Comparison of ENCODE assay signal across 9 mouse cellular contexts in genomic region chr4:118289960-118290415, GRCm38 (mm10). TPM values are rescaled to one million over a fixed set of nuclear protein-coding genes. Genes with fewer than 3 reads are reported as not detected.
A peak's percentile ranks its signal among the peaks of the same experiment; 100 is the strongest.
DNase-seq lines count a peak whose midpoint lies in the region; ATAC-seq and TF ChIP-seq lines count a peak whose summit lies in the region.
"Had no signal": no experiment of that assay in that cellular context is flagged by ENCODE, and none has a peak within 500 bp of the region (broad histone marks: within the 10 kb centered on the region; RNA-seq: fewer than 3 reads in every experiment).

No protein-coding gene starts in this region.

- H3K4me1 ChIP-seq in heart, embryonic 11.5 days (ENCODE audit: control insufficient read depth, insufficient read depth, low read length), result peaks cover 20% of the 10 kb centered on the region
- H3K4me1 ChIP-seq in hindbrain, embryonic 16.5 days (ENCODE audit: control insufficient read depth, insufficient read depth, low read depth, low read length), result peaks cover 21% of the 10 kb centered on the region
- H3K4me1 ChIP-seq in lung, embryonic 15.5 days, result peaks cover 38% of the 10 kb centered on the region
- peaks cover 2% of the 10 kb centered on the region; the same call in 1 of the 2 replicates for H3K4me1 ChIP-seq in stomach, postnatal 0 days (replicated peaks; ENCODE audit: control insufficient read depth, insufficient read depth)

- no peak for ATAC-seq in heart, embryonic 11.5 days (replicated peaks; ENCODE audit: insufficient number of reproducible peaks, low FRiP score, low TSS enrichment)
- ATAC-seq in hindbrain, embryonic 16.5 days, result no peak; the same call in none of the 2 replicates
- peak; percentile 27; the same call in 1 of the 2 replicates for ATAC-seq in lung, embryonic 15.5 days (ENCODE audit: borderline replicate concordance, extremely low read depth, low FRiP score, low TSS enrichment)
- ATAC-seq in stomach, postnatal 0 days (ENCODE audit: low FRiP score, low TSS enrichment), result peak; percentile 3; the same call in 1 of the 2 replicates
- ATAC-seq: Patski had no signal

- H3K27ac ChIP-seq in heart, embryonic 11.5 days (ENCODE audit: low read depth, low read length), result peak overlapping the region; percentile 81
- H3K27ac ChIP-seq in hindbrain, embryonic 16.5 days (ENCODE audit: low read depth, low read length), result peak overlapping the region; percentile 91
- peak overlapping the region; percentile 92 for H3K27ac ChIP-seq in lung, embryonic 15.5 days
- H3K27ac ChIP-seq in stomach, postnatal 0 days (replicated peaks), result peak overlapping the region; percentile 92

- H3K4me2 ChIP-seq in heart, embryonic 11.5 days, result peak overlapping the region; percentile 83
- peak overlapping the region; percentile 90 for H3K4me2 ChIP-seq in hindbrain, embryonic 16.5 days (ENCODE audit: low read length)
- peak overlapping the region; percentile 75 for H3K4me2 ChIP-seq in lung, embryonic 15.5 days
- H3K4me2 ChIP-seq in stomach, postnatal 0 days (replicated peaks; ENCODE audit: low read depth), result peak overlapping the region; percentile 89

- no peaks in the 10 kb centered on the region for H3K27me3 ChIP-seq in heart, embryonic 11.5 days (ENCODE audit: control insufficient read depth, insufficient read depth, low read length)
- H3K27me3 ChIP-seq in hindbrain, embryonic 16.5 days (replicated peaks; ENCODE audit: control insufficient read depth, insufficient read depth, low read length), result no peaks in the 10 kb centered on the region
- H3K27me3 ChIP-seq in lung, embryonic 15.5 days, result no peaks in the 10 kb centered on the region
- no peaks in the 10 kb centered on the region for H3K27me3 ChIP-seq in stomach, postnatal 0 days (ENCODE audit: control insufficient read depth, insufficient read depth, low read length)
- H3K27me3 ChIP-seq: Patski had no signal

- DNase-seq in heart, postnatal 10 days, result no peak
- DNase-seq in embryo, embryonic 11 days, result peak; percentile 73
- no peak for DNase-seq in stomach, postnatal 0 days (ENCODE audit: low spot score)
- no peak for DNase-seq in B cell, adult 2 months
- DNase-seq in layer of hippocampus, adult 11-12 months (ENCODE audit: low spot score), result no peak

- H3K36me3 ChIP-seq in heart, embryonic 11.5 days (ENCODE audit: control insufficient read depth, insufficient read depth, low read length), result no peaks in the 10 kb centered on the region
- no peaks in the 10 kb centered on the region for H3K36me3 ChIP-seq in hindbrain, embryonic 16.5 days (ENCODE audit: control insufficient read depth, insufficient read depth, low read length)
- no peaks in the 10 kb centered on the region for H3K36me3 ChIP-seq in lung, embryonic 15.5 days
- no peaks in the 10 kb centered on the region for H3K36me3 ChIP-seq in stomach, postnatal 0 days (ENCODE audit: control insufficient read depth, insufficient read depth, low read length)

- H3K9me3 ChIP-seq in heart, embryonic 11.5 days (replicated peaks; ENCODE audit: control insufficient read depth, low read length), result no peaks in the 10 kb centered on the region
- no peaks in the 10 kb centered on the region for H3K9me3 ChIP-seq in hindbrain, embryonic 16.5 days (ENCODE audit: control insufficient read depth, low read length)
- H3K9me3 ChIP-seq in lung, embryonic 15.5 days, result no peaks in the 10 kb centered on the region
- H3K9me3 ChIP-seq in stomach, postnatal 0 days (ENCODE audit: control insufficient read depth, low read length), result no peaks in the 10 kb centered on the region

- no peak for TF ChIP-seq CTCF in stomach, postnatal 0 days (IDR thresholded peaks at IDR 0.05; ENCODE audit: low read depth)

- 2% methylated on average over 12 of the region's 12 CpGs for WGBS in heart, embryonic 11.5 days (ENCODE audit: insufficient replicate concordance)
- WGBS in hindbrain, embryonic 16.5 days, result 1% methylated on average over 12 of the region's 12 CpGs
- under 1% methylated on average over 12 of the region's 12 CpGs for WGBS in lung, embryonic 15.5 days
- WGBS in stomach, postnatal 0 days, result 2% methylated on average over 12 of the region's 12 CpGs

- intact Hi-C loops in heart, postnatal 10 days (cut with DNase I), result loop anchor here (5.0 kb wide), 1 partner anchor 143 kb away; no protein-coding TSS in a partner anchor

- H3K4me3 ChIP-seq in heart, embryonic 11.5 days (ENCODE audit: low read depth, low read length), result peak overlapping the region; percentile 94
- peak overlapping the region; percentile 82 for H3K4me3 ChIP-seq in hindbrain, embryonic 16.5 days (ENCODE audit: low read length)
- peak overlapping the region; percentile 86 for H3K4me3 ChIP-seq in lung, embryonic 15.5 days
- H3K4me3 ChIP-seq in stomach, postnatal 0 days (ENCODE audit: low read depth, low read length), result peak overlapping the region; percentile 85

- TF ChIP-seq EP300 in stomach, postnatal 0 days (optimal IDR thresholded peaks at IDR 0.05), result no peak

- H3K9ac ChIP-seq in heart, embryonic 11.5 days (ENCODE audit: low read depth, low read length), result peak overlapping the region; percentile 91
- peak overlapping the region; percentile 95 for H3K9ac ChIP-seq in hindbrain, embryonic 16.5 days (ENCODE audit: low read depth, low read length)
- H3K9ac ChIP-seq in lung, embryonic 15.5 days, result peak overlapping the region; percentile 83
- H3K9ac ChIP-seq in stomach, postnatal 0 days (ENCODE audit: low read length), result peak overlapping the region; percentile 90

RNA-seq across cellular contexts. Expression of gene Ptprf, which starts 1.2 kb away (rescaled TPM):
- 24.5 and 26.9 TPM in 2 replicates for polyA plus RNA-seq in heart, embryonic 11.5 days (2014; fragmentation: Nextera tagmentation; extraction: Ambion mirVana)
- 10 to 100 TPM; 22.6 to 29.3 TPM for total RNA-seq in heart, postnatal 10 days (2021)
- 71.7 and 88.1 TPM in 2 replicates for polyA plus RNA-seq in hindbrain, embryonic 16.5 days (2015; fragmentation: Nextera tagmentation; extraction: Ambion mirVana)
- 73.4 and 82.9 TPM in 2 replicates for polyA plus RNA-seq in lung, embryonic 15.5 days (2015; fragmentation: Nextera tagmentation; extraction: Ambion mirVana)
- polyA plus RNA-seq in stomach, postnatal 0 days (2015; fragmentation: Nextera tagmentation; extraction: Ambion mirVana), result 30.1 and 34.1 TPM in 2 replicates

Comparison
In these comparisons a context has a peak if more than half of its experiments do, and no peak if none do; other contexts are left out.
1. ATAC-seq: peak in lung, embryonic 15.5 days (single experiment) and stomach, postnatal 0 days (single experiment); none in heart, embryonic 11.5 days (single experiment) and hindbrain, embryonic 16.5 days (single experiment).
2. Peak in every context shown above with its lines, with median percentiles within 50 percentile points of each other: H3K27ac ChIP-seq, H3K4me2 ChIP-seq, H3K4me3 ChIP-seq and H3K9ac ChIP-seq.